Mouse (Mus musculus) thymus, postnatal 14 days (tissue): ENCODE measurements around the gene C5ar1.
A peak's percentile ranks its signal among the peaks of the same experiment; 100 is the strongest.
"Not testable (repeated sequence)": the region's sequence is repeated elsewhere in the genome, so short reads cannot be mapped to it uniquely, and the experiment has no call there.

Experiments
- DNase-seq: peaks from one replicate; pipeline ENCODE4 v3.0.0; 2021

C5ar1 gene

GRCm38 (mm10) chr7:16259110-16259590 lies at the start of gene C5ar1:
Gene C5ar1, minus strand, starts transcription at chr7:16259540.
- no peak for DNase-seq

- peak; percentile 24 for DNase-seq
These were observed 49.4 kb upstream of the C5ar1 start for GRCm38 (mm10) chr7:16308555-16309317.

DNA sequence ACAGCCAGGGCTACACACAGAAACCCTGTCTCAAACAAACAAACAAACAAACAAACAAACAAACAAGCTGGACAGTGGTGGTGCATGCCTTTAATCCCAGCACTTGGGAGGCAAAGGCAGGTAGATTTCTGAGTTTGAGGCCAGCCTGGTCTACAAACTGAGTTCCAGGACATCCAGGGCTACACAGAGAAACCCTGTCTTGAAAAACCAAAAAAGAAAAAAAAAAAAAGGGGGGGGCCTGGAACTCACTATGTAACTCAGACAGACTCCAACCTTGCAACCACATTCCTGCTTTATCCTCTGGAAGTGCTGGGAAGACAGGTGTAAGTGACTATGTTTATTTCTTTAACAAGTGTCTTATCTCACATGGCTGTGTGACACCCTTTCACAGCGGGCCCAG lies 48.8 kb upstream of the C5ar1 start, which contains the start of gene Bbc3:
Bbc3 (plus strand) TSS at position 301 of the 400 bp plus-strand sequence.
- not testable (repeated sequence) for DNase-seq

DNA sequence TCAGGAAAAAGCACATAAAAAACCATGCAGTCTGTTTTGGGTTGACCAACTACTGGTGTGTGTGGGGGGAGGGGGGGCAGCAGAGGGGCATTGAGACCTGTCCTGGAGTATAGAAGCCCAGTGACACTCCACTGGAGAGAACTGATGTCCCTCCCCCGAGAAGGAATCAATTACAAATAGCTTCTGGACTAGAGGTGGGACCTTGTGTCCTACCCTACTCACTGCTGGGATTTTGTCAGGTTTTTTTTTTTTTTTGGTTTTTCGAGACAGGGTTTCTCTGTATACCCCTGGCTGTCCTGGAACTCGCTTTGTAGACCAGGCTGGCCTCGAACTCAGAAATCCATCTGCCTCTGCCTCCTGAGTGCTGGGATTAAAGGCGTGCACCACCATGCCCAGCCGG lies 47.8 kb upstream of the C5ar1 start:
- DNase-seq, result not testable (repeated sequence)

DNA sequence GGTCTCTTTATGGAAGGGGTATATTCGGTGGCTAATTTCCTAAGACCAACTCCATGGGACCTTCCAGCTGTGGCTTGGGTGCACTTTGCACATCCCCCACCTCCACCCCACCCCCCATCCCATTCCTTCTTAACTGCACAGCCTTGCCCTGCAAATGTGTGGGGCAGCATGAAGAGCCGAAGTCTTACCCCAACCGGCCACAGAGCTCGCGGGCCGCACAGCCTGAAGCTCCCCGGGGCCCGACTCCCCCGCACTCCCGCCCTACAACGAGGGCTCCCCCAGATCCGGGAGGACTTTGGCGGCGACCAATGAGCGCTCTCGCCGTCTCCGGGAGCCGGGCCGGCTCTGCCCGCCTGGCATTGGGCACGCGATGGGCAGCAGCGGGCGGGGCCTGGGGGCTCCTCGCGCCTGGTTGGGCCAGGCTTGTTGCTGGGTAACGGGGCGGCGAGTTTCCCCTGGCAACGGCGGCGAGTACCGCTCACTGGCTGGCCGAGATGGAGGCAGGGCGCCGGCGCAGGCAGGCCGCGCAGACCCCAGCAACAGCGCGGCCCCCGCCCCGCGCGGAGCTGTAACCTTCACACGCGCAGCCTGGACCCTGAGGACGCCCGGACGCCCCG lies 40.2 kb upstream of the C5ar1 start:
- peak; percentile 70 for DNase-seq

GRCm38 (mm10) chr7:16298927-16299326 lies 39.6 kb upstream of the C5ar1 start:
- DNase-seq, result no peak

- DNase-seq, result no peak
These were observed 38.3 kb upstream of the C5ar1 start for GRCm38 (mm10) chr7:16297616-16298015.

DNA sequence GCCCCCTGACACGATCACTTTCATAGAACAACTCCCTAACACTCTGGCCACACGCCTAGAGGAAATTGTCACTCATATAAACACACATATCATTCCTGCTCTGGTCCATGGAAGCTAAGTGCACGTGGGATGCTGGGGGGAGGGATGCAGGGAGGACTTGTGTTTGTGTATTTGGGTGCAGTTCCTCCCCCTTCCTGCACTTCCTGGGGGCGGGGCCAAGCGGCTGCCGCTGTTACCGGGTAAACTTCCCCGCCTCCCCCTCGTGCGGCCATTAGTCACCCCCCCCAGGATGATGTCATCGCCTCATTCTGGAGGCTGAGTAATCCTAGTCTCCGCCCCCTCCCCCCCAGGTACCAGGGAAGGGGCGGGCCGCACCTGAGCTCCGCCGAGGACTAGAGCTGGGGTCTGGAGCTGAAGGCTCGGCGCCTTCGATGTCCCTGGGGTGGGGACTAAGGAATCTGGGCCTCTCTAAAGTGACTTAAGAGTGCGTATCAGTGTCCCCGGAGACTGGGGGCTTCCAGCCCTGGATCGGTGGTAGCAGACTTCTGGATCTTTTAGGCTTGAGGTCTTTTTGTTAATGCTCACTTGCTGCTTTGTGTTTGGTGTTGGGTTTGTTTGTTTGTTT lies 37.5 kb upstream of the C5ar1 start:
- peak; percentile 93 for DNase-seq

DNA sequence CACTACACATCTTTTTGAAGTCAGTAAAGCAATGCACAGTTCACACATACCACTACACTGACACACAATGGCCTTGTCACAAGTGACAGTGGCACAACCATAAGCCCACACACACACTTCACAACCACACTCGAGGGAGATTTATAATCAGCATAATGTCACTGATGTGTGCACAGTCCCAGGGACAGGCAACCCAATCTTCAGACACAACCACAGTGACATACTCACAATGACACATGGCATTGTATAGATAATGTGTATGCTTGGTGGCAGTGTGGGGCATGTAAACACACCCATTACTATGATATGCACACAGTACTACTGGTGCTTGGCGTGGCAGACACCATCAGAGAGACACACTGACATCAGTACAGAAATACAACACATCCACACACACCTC lies 36.8 kb upstream of the C5ar1 start:
- DNase-seq, result peak; percentile 4

- DNase-seq, result peak; percentile 87
These were observed 36.1 kb upstream of the C5ar1 start for GRCm38 (mm10) chr7:16295321-16295900.

- DNase-seq, result peak; percentile 96
These were observed 35.5 kb upstream of the C5ar1 start for GRCm38 (mm10) chr7:16294837-16295236.

- peak; percentile 63 for DNase-seq
These were observed 35.0 kb upstream of the C5ar1 start for GRCm38 (mm10) chr7:16294346-16294745.

GRCm38 (mm10) chr7:16287791-16288190 lies 28.5 kb upstream of the C5ar1 start:
- DNase-seq, result no peak

DNA sequence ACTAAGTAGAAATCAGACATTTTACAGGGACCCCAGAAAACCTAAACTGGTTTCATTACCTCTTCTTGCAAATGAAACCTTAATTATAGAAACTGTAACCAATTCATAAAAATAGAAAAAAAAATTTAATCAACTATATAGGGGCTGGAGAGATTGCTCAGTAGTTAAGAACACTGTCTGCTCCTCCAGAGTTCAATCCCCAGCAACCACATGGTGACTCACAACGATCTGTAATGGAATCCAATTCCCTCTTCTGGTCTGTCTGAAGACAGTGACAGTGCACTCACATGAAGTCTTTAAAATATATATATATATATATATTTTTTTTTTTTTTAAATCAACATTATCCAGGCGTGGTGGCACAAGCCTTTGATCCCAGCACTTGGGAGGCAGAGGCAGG lies 27.7 kb upstream of the C5ar1 start:
- no peak for DNase-seq

GRCm38 (mm10) chr7:16286026-16286961 lies 27.0 kb upstream of the C5ar1 start, which contains the start of gene Ccdc9:
Gene Ccdc9, minus strand, starts transcription at chr7:16286795.
- peak; percentile 99 for DNase-seq

DNA sequence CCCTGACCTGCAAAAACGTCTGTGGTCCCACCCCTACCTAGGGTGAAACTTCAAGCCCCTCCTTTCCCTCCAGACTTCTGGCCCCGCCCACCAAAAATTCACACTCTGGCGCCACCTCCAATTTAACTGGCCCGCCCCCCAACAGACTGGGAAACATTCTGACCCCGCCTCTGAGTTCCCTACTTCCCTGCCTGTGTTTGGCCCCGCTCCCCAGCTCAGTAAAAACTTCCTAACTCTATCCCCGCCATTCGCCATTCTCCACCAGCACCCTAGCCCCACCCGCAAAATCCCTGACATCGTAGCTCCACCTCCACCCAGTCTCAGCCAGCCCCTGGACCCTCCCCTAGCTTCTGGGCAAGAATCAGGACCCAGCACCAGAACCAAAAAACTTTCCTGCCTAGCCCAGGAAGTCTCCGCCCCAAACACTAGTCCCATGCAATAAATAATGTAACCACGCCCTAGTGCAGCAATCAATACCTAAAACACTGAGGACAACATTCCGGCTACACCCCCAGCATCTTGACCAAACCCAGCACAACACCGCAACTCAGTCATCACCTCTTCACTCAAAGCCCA lies 26.2 kb upstream of the C5ar1 start:
- DNase-seq, result peak; percentile 72

- no peak for DNase-seq
These were observed 25.6 kb upstream of the C5ar1 start for GRCm38 (mm10) chr7:16284904-16285303.

DNA sequence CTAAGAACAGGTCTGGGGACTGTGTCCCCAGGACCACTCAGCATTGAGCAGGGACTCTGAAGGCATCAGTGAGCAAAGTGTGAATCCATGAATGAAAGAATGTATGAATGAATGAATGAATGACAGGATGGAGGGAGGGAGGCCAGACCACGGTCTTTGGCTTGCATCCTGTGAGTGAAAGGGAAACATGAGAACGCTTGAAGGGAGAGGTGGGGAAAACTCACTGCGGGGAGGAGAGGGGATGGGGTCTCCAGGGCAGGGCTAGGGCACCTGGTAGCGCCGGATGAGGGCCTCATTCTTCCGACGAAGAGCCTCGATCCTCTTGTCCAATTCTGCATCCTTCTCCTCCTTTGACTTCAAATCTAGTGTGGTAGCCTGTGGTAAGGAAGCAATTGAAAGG lies 24.7 kb upstream of the C5ar1 start:
- DNase-seq, result no peak

GRCm38 (mm10) chr7:16282334-16282733 lies 23.0 kb upstream of the C5ar1 start:
- DNase-seq, result no peak

DNA sequence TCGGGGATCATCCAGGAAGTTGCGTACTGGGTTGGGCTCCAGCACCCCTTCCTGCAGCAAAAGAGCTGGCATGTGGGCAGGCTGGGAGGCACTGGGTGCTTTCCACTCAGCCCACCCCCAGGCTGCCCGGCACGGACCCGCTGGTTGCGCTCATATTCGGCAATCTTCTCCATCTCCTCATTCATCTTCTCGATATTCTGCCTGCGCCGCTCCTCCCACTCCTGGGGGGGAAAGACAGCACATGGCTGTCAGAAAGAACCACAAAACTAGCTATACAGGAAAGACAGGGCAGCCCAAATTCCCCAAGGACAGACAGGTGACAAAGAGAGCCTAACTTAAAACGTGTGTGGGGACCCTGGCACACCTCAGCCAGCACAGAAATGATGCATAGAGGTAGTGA lies 21.4 kb upstream of the C5ar1 start:
- no peak for DNase-seq
